Comparison of ENCODE assay signal across 8 mouse cellular contexts in genomic region chr2:61712526-61712925, GRCm38 (mm10). TPM values are rescaled to one million over a fixed set of nuclear protein-coding genes. Genes with fewer than 3 reads are reported as not detected.
DNase-seq lines count a peak whose midpoint lies in the region; ATAC-seq and TF ChIP-seq lines count a peak whose summit lies in the region.

No protein-coding gene starts in this region.

- H3K36me3 ChIP-seq in embryonic facial prominence, embryonic 15.5 days: no peaks in the 10 kb centered on the region
- H3K36me3 ChIP-seq in limb, embryonic 13.5 days: no peaks in the 10 kb centered on the region
- H3K36me3 ChIP-seq in neural tube, embryonic 15.5 days: no peaks in the 10 kb centered on the region

- H3K4me1 ChIP-seq in cerebellum, adult 2 months (ENCODE audit: control insufficient read depth, insufficient read depth, low read length): peaks cover 3% of the 10 kb centered on the region; the same call in 1 of the 2 replicates
- H3K4me1 ChIP-seq in embryonic facial prominence, embryonic 15.5 days: peaks cover 7% of the 10 kb centered on the region; the same call in 1 of the 2 replicates
- peaks cover 10% of the 10 kb centered on the region for H3K4me1 ChIP-seq in limb, embryonic 13.5 days
- peaks cover 15% of the 10 kb centered on the region for H3K4me1 ChIP-seq in neural tube, embryonic 15.5 days

- peak overlapping the region; percentile 94 for H3K4me3 ChIP-seq in cerebellum, adult 2 months (replicated peaks; ENCODE audit: insufficient read depth, low read depth, low read length)
- peak overlapping the region; percentile 86 for H3K4me3 ChIP-seq in embryonic facial prominence, embryonic 15.5 days (replicated peaks)
- H3K4me3 ChIP-seq in limb, embryonic 13.5 days: peak overlapping the region; percentile 82
- peak overlapping the region; percentile 78 for H3K4me3 ChIP-seq in neural tube, embryonic 15.5 days (replicated peaks)

- no peak for ATAC-seq in embryonic facial prominence, embryonic 15.5 days (ENCODE audit: insufficient number of reproducible peaks, low FRiP score, low TSS enrichment, low read depth)
- no peak for ATAC-seq in limb, embryonic 13.5 days (ENCODE audit: low FRiP score, low read depth)
- no peak for ATAC-seq in neural tube, embryonic 15.5 days (ENCODE audit: low FRiP score)

- no peak for DNase-seq in cerebellum, adult 2 months
- DNase-seq in cerebellum, postnatal 14 days: no peak
- DNase-seq in CD4-positive helper T cell, adult 2 months (ENCODE audit: low read depth, low spot score): peak; percentile 53
- no peak for DNase-seq in layer of hippocampus, adult 9-10 months (ENCODE audit: low spot score)
- no peak for DNase-seq in kidney, adult 11 months

- H3K27me3 ChIP-seq in cerebellum, adult 2 months (ENCODE audit: control insufficient read depth, insufficient read depth, low read length): no peaks in the 10 kb centered on the region
- no peaks in the 10 kb centered on the region for H3K27me3 ChIP-seq in embryonic facial prominence, embryonic 15.5 days
- no peaks in the 10 kb centered on the region for H3K27me3 ChIP-seq in limb, embryonic 13.5 days
- H3K27me3 ChIP-seq in neural tube, embryonic 15.5 days (replicated peaks): no peaks in the 10 kb centered on the region

- no peak overlapping the region for H3K27ac ChIP-seq in cerebellum, adult 2 months (ENCODE audit: insufficient read depth, low read length)
- H3K27ac ChIP-seq in embryonic facial prominence, embryonic 15.5 days (replicated peaks): no peak overlapping the region
- H3K27ac ChIP-seq in limb, embryonic 13.5 days: no peak overlapping the region
- H3K27ac ChIP-seq in neural tube, embryonic 15.5 days (replicated peaks): no peak overlapping the region

- peak overlapping the region; percentile 55 for H3K4me2 ChIP-seq in embryonic facial prominence, embryonic 15.5 days (replicated peaks)
- H3K4me2 ChIP-seq in limb, embryonic 13.5 days (replicated peaks): peak overlapping the region; percentile 77
- peak overlapping the region; percentile 79 for H3K4me2 ChIP-seq in neural tube, embryonic 15.5 days

- H3K9me3 ChIP-seq in embryonic facial prominence, embryonic 15.5 days (replicated peaks): no peaks in the 10 kb centered on the region
- H3K9me3 ChIP-seq in limb, embryonic 13.5 days: no peaks in the 10 kb centered on the region
- no peaks in the 10 kb centered on the region for H3K9me3 ChIP-seq in neural tube, embryonic 15.5 days (replicated peaks)

- no peak for TF ChIP-seq CTCF in cerebellum, adult 2 months (IDR thresholded peaks at IDR 0.05; ENCODE audit: borderline replicate concordance, insufficient read depth, low read depth, low read length)

- H3K9ac ChIP-seq in embryonic facial prominence, embryonic 15.5 days: no peak overlapping the region
- peak overlapping the region; percentile 87 for H3K9ac ChIP-seq in limb, embryonic 13.5 days
- peak overlapping the region; percentile 93 for H3K9ac ChIP-seq in neural tube, embryonic 15.5 days (replicated peaks)

- 55% methylated on average over 3 of the region's 3 CpGs for WGBS in cerebellum, adult 2 months
- WGBS in embryonic facial prominence, embryonic 15.5 days: 43% methylated on average over 3 of the region's 3 CpGs
- WGBS in limb, embryonic 13.5 days: 43% methylated on average over 3 of the region's 3 CpGs
- WGBS in neural tube, embryonic 15.5 days: 41% methylated on average over 3 of the region's 3 CpGs

- no peak for TF ChIP-seq POLR2A in cerebellum, adult 2 months (IDR thresholded peaks at IDR 0.05; ENCODE audit: borderline replicate concordance, insufficient read depth, low read length)

RNA-seq across cellular contexts. Expression of gene Psmd14, which starts 1.0 kb away (rescaled TPM):
- 86.7 and 90.2 TPM in 2 replicates for polyA plus RNA-seq in cerebellum, adult 2 months (2012; rRNA removed)
- 148 and 158 TPM in 2 replicates for polyA plus RNA-seq in embryonic facial prominence, embryonic 15.5 days (2015; fragmentation: Nextera tagmentation; extraction: Ambion mirVana)
- polyA plus RNA-seq in limb, embryonic 13.5 days (2015; fragmentation: Nextera tagmentation; extraction: Ambion mirVana): 184 and 190 TPM in 2 replicates
- 189 and 190 TPM in 2 replicates for polyA plus RNA-seq in neural tube, embryonic 15.5 days (2015; fragmentation: Nextera tagmentation; extraction: Ambion mirVana)
